Mouse (Mus musculus) midbrain, embryonic 16.5 days (tissue): Measurements from ENCODE around the gene Rab31. TPM values are rescaled to one million over a fixed set of nuclear protein-coding genes. Genes with fewer than 3 reads are reported as not detected.

ENCODE experiments used
- ATAC-seq: fragments of 200-750 bp; cut with Nextera tagmentation; 2 replicates; pipeline ENCODE4 v1.8.0; 2017; ENCODE audit warnings: moderate TSS enrichment
- H3K27ac ChIP-seq: fragments of 300-500 bp; sonication (generic); 2 replicates; pipeline ENCODE4 v1.5.1; 2014; ENCODE audit warnings: mild to moderate bottlenecking, low read length, mixed read lengths
- H3K27me3 ChIP-seq: fragments of 300-500 bp; sonication (generic); 2 replicates; pipeline ENCODE4 v1.6.1; 2014; ENCODE audit warnings: low read depth, low read length, mixed read lengths; ENCODE audit not compliant: control insufficient read depth, insufficient read depth
- H3K36me3 ChIP-seq: fragments of 300-500 bp; sonication (generic); 2 replicates; pipeline ENCODE4 v1.6.1; 2014; ENCODE audit warnings: mild to moderate bottlenecking, low read length, moderate library complexity, mixed read lengths; ENCODE audit not compliant: control insufficient read depth, insufficient read depth
- H3K4me1 ChIP-seq: fragments of 300-500 bp; sonication (generic); 2 replicates; pipeline ENCODE4 v1.6.1; 2014; ENCODE audit warnings: mild to moderate bottlenecking, low read length, mixed read lengths; ENCODE audit not compliant: control insufficient read depth, insufficient read depth
- H3K4me2 ChIP-seq: fragments of 300-500 bp; sonication (generic); 2 replicates; pipeline ENCODE4 v1.6.1; 2014; ENCODE audit warnings: mild to moderate bottlenecking, low read length, mixed read lengths
- H3K4me3 ChIP-seq: fragments of 300-500 bp; sonication (generic); 2 replicates; pipeline ENCODE4 v1.5.1; 2014; ENCODE audit warnings: low read depth, mild to moderate bottlenecking, low read length, moderate library complexity, mixed read lengths
- H3K9ac ChIP-seq: fragments of 300-500 bp; sonication (generic); 2 replicates; pipeline ENCODE4 v1.6.1; 2014; ENCODE audit warnings: low read depth, low read length, mixed read lengths
- H3K9me3 ChIP-seq: fragments of 300-500 bp; sonication (generic); replicated peaks from 2 replicates; pipeline ENCODE4 v1.6.1; 2014; ENCODE audit warnings: mild to moderate bottlenecking, low read length, mixed read lengths; ENCODE audit not compliant: control insufficient read depth, poor library complexity, severe bottlenecking
- WGBS: fragments of 180-500 bp; shearing (Covaris S2); extraction: QIAGEN DNeasy Blood & Tissue Kit; methylation state at CpG from one replicate; pipeline ENCODE4 v1.1.7; 2014; 5-methylcytosine and 5-hydroxymethylcytosine counted together
- polyA plus RNA-seq: library from polyadenylated mRNA; unstranded; fragments of >200 nt; fragmentation: Nextera tagmentation; extraction: Ambion mirVana; gene quantifications from 2 replicates; pipeline ENCODE4 v1.2.1, GENCODE M21; 2015

Rab31 gene
- polyA plus RNA-seq, 1 experiment from 2014 or later: 79.4 TPM

GRCm38 (mm10) chr17:65710576-65710975 is 62.0 kb downstream of the Rab31 start:
- H3K4me1 ChIP-seq: no peaks in the 10 kb centered on the region
- no peak overlapping the region for H3K9ac ChIP-seq
- H3K36me3 ChIP-seq: peaks cover 15% of the 10 kb centered on the region
- ATAC-seq: no peak
- no peaks in the 10 kb centered on the region for H3K27me3 ChIP-seq
- H3K4me3 ChIP-seq: no peak overlapping the region
- no peak overlapping the region for H3K4me2 ChIP-seq
- 95% methylated on average over 11 of the region's 11 CpGs for WGBS
- H3K9me3 ChIP-seq: peaks cover 8% of the 10 kb centered on the region
- H3K27ac ChIP-seq: no peak overlapping the region

- no peaks in the 10 kb centered on the region for H3K27me3 ChIP-seq
- 83% methylated on average over 5 of the region's 5 CpGs for WGBS
- 0 out of 2 replicates have a peak, but pooled peaks have one; percentile 39 for ATAC-seq
- H3K36me3 ChIP-seq: peaks cover 8% of the 10 kb centered on the region
- H3K27ac ChIP-seq: no peak overlapping the region
- no peak overlapping the region for H3K4me2 ChIP-seq
- H3K4me3 ChIP-seq: no peak overlapping the region
- H3K4me1 ChIP-seq: peaks cover 8% of the 10 kb centered on the region
- H3K9me3 ChIP-seq: no peaks in the 10 kb centered on the region
- no peak overlapping the region for H3K9ac ChIP-seq
Measured at GRCm38 (mm10) chr17:65706220-65706619, 66.3 kb downstream of the Rab31 start.

GRCm38 (mm10) chr17:65703527-65704391 is 68.8 kb downstream of the Rab31 start:
- WGBS: 84% methylated on average over 13 of the region's 13 CpGs

GRCm38 (mm10) chr17:65701797-65702566 is 70.6 kb downstream of the Rab31 start:
- no peak overlapping the region for H3K9ac ChIP-seq

More at GRCm38 (mm10) chr17:65703527-65704391, 68.8 kb downstream of the Rab31 start:
- no peak overlapping the region for H3K4me3 ChIP-seq
- H3K27me3 ChIP-seq: no peaks in the 10 kb centered on the region
- no peak for ATAC-seq
- H3K4me2 ChIP-seq: no peak overlapping the region
- peaks cover 17% of the 10 kb centered on the region for H3K4me1 ChIP-seq
- H3K9ac ChIP-seq: no peak overlapping the region
- H3K9me3 ChIP-seq: no peaks in the 10 kb centered on the region
- H3K36me3 ChIP-seq: no peaks in the 10 kb centered on the region
- no peak overlapping the region for H3K27ac ChIP-seq

GRCm38 (mm10) chr17:65701356-65701755 is 71.2 kb downstream of the Rab31 start:
- peaks cover 17% of the 10 kb centered on the region for H3K4me1 ChIP-seq
- no peak for ATAC-seq
- H3K4me3 ChIP-seq: no peak overlapping the region
- peaks cover 3% of the 10 kb centered on the region; the same call in 1 of the 2 replicates for H3K36me3 ChIP-seq
- no peak overlapping the region for H3K9ac ChIP-seq
- H3K9me3 ChIP-seq: no peaks in the 10 kb centered on the region
- peak overlapping the region; percentile 80 for H3K27ac ChIP-seq
- H3K27me3 ChIP-seq: no peaks in the 10 kb centered on the region
- 88% methylated on average over 8 of the region's 8 CpGs for WGBS
- H3K4me2 ChIP-seq: no peak overlapping the region

More at GRCm38 (mm10) chr17:65701797-65702566, 70.6 kb downstream of the Rab31 start:
- no peaks in the 10 kb centered on the region for H3K27me3 ChIP-seq
- H3K4me3 ChIP-seq: no peak overlapping the region
- 34% methylated on average over 13 of the region's 13 CpGs for WGBS
- H3K9me3 ChIP-seq: no peaks in the 10 kb centered on the region
- H3K27ac ChIP-seq: peak overlapping the region; percentile 80
- peak; percentile 78 for ATAC-seq
- H3K4me1 ChIP-seq: peaks cover 17% of the 10 kb centered on the region
- no peaks in the 10 kb centered on the region for H3K36me3 ChIP-seq
- H3K4me2 ChIP-seq: 0 out of 2 replicates have a peak overlapping the region, but pooled peaks have one; percentile 9

GRCm38 (mm10) chr17:65700060-65700459 is 72.5 kb downstream of the Rab31 start:
- Histone ChIP-seq H3K4me1 (peaks cover 17% of the 10 kb centered on the region), H3K9ac (no peak overlapping the region), H3K4me3 (no peak overlapping the region), H3K27ac (peak overlapping the region; percentile 9), H3K36me3 (peaks cover 3% of the 10 kb centered on the region; the same call in 1 of the 2 replicates), H3K9me3 (no peaks in the 10 kb centered on the region), H3K27me3 (no peaks in the 10 kb centered on the region), H3K4me2 (no peak overlapping the region)
- WGBS: 18% methylated on average over 4 of the region's 4 CpGs
- ATAC-seq: peak; percentile 33; the same call in 1 of the 2 replicates

- peaks cover 17% of the 10 kb centered on the region for H3K4me1 ChIP-seq
- no peaks in the 10 kb centered on the region for H3K9me3 ChIP-seq
- no peak overlapping the region for H3K4me3 ChIP-seq
- no peaks in the 10 kb centered on the region for H3K27me3 ChIP-seq
- WGBS: 78% methylated on average over 12 of the region's 12 CpGs
- H3K36me3 ChIP-seq: peaks cover 3% of the 10 kb centered on the region; the same call in 1 of the 2 replicates
- no peak overlapping the region for H3K9ac ChIP-seq
- peak overlapping the region; percentile 33; the same call in 1 of the 2 replicates for H3K27ac ChIP-seq
- no peak overlapping the region for H3K4me2 ChIP-seq
- no peak for ATAC-seq
Measured at GRCm38 (mm10) chr17:65697791-65698463, 74.6 kb downstream of the Rab31 start.

GRCm38 (mm10) chr17:65696939-65697338 is 75.6 kb downstream of the Rab31 start:
- no peak for ATAC-seq
- Histone ChIP-seq H3K9me3 (no peaks in the 10 kb centered on the region), H3K9ac (no peak overlapping the region), H3K27ac (no peak overlapping the region), H3K27me3 (no peaks in the 10 kb centered on the region), H3K36me3 (peaks cover 3% of the 10 kb centered on the region; the same call in 1 of the 2 replicates), H3K4me3 (no peak overlapping the region), H3K4me2 (no peak overlapping the region), H3K4me1 (peaks cover 13% of the 10 kb centered on the region)
- 97% methylated on average over 13 of the region's 13 CpGs for WGBS
